Mouse (Mus musculus) CH12.LX (cell line): ENCODE measurements around the gene Slc5a11. TPM values are rescaled to one million over a fixed set of nuclear protein-coding genes. Genes with fewer than 3 reads are reported as not detected.

Source experiments
- DNase-seq: peaks from one replicate; pipeline ENCODE4 v3.0.0-alpha.2; 2013; ENCODE audit errors: extremely low read depth
- H3K27ac ChIP-seq: 2 replicates; pipeline ENCODE4 v1.5.1; 2012; ENCODE audit warnings: low read depth, mild to moderate bottlenecking, control low read depth, moderate library complexity; ENCODE audit not compliant: insufficient read depth
- H3K27me3 ChIP-seq: replicated peaks from 2 replicates; pipeline ENCODE3; 2012; ENCODE audit warnings: inconsistent platforms
- H3K36me3 ChIP-seq, 2 experiments: replicated peaks in 1 of 2; 2 replicates each; pipeline versions ENCODE3 to v1.6.1; 2012; ENCODE audit warnings: inconsistent platforms in 1 of 2, low read length in 1 of 2, mild to moderate bottlenecking in 1 of 2, mixed read lengths in 1 of 2, moderate library complexity in 1 of 2; ENCODE audit not compliant: control insufficient read depth in 1 of 2, insufficient read depth in 1 of 2
- H3K4me1 ChIP-seq, 2 experiments: 2 replicates each; pipeline ENCODE4 v1.6.1; 2012; ENCODE audit warnings: inconsistent platforms in 1 of 2, moderate library complexity in 1 of 2; ENCODE audit not compliant: insufficient read depth in 2 of 2, control insufficient read depth in 1 of 2
- H3K4me2 ChIP-seq: 2 replicates; pipeline ENCODE4 v1.6.1; 2012; ENCODE audit warnings: low read depth, mild to moderate bottlenecking, control low read depth; ENCODE audit not compliant: poor library complexity, insufficient read depth, severe bottlenecking
- H3K4me3 ChIP-seq, 3 experiments: fragments of 150-350 bp in 1 of 3; sonication (generic) in 1 of 3; replicated peaks in 1 of 3; 2 replicates each; pipeline versions ENCODE3 to v1.5.1; 2011 to 2012; ENCODE audit warnings: low read depth in 2 of 3, low read length in 2 of 3, mild to moderate bottlenecking in 2 of 3, moderate library complexity in 2 of 3, control low read depth in 1 of 3, improper control_type of control experiment in 1 of 3, inconsistent platforms in 1 of 3, mixed read lengths in 1 of 3; ENCODE audit not compliant: poor library complexity in 1 of 3
- H3K79me2 ChIP-seq: replicated peaks from 2 replicates; pipeline ENCODE4 v1.6.1; 2012; ENCODE audit warnings: mild to moderate bottlenecking, moderate library complexity; ENCODE audit not compliant: control insufficient read depth, poor library complexity, insufficient read depth, severe bottlenecking; ENCODE audit errors: extremely low read depth
- H3K9ac ChIP-seq: 2 replicates; pipeline ENCODE4 v1.6.1; 2012; ENCODE audit warnings: low read depth, mild to moderate bottlenecking, control low read depth, moderate library complexity; ENCODE audit not compliant: insufficient read depth
- H3K9me3 ChIP-seq: replicated peaks from 2 replicates; pipeline ENCODE3; 2012; ENCODE audit warnings: low read length, inconsistent platforms, mixed read lengths
- BHLHE40 ChIP-seq: IDR thresholded peaks from 2 replicates; pipeline ENCODE4 v1.6.1; 2011; ENCODE audit warnings: mild to moderate bottlenecking, low read depth, low read length, improper control_type of control experiment
- CHD1 ChIP-seq: IDR thresholded peaks from 2 replicates; pipeline ENCODE4 v1.6.1; 2012; ENCODE audit warnings: low read depth, low read length, improper control_type of control experiment, inconsistent platforms
- CTCF ChIP-seq, 2 experiments: IDR thresholded peaks in 1 of 2; conservative IDR thresholded peaks in 1 of 2; 2 replicates each; pipeline ENCODE4 v1.5.1; 2011 to 2012; ENCODE audit warnings: low read depth in 2 of 2, low read length in 2 of 2, improper control_type of control experiment in 1 of 2, inconsistent platforms in 1 of 2, mild to moderate bottlenecking in 1 of 2, moderate library complexity in 1 of 2
- EP300 ChIP-seq: IDR thresholded peaks from 2 replicates; pipeline ENCODE4 v1.6.1; 2011; ENCODE audit warnings: low read length, improper control_type of control experiment
- HCFC1 ChIP-seq: IDR thresholded peaks from 2 replicates; pipeline ENCODE4 v1.6.1; 2012; ENCODE audit warnings: low read depth, mild to moderate bottlenecking, inconsistent platforms, low read length, improper control_type of control experiment
- IRF4 ChIP-seq: IDR thresholded peaks from 2 replicates; pipeline ENCODE4 v1.6.1; 2014; ENCODE audit warnings: low read depth, mild to moderate bottlenecking, inconsistent platforms, low read length, improper control_type of control experiment
- MAX ChIP-seq: IDR thresholded peaks from 2 replicates; pipeline ENCODE4 v1.6.1; 2011; ENCODE audit warnings: low read length, improper control_type of control experiment
- MEF2A ChIP-seq: IDR thresholded peaks from 2 replicates; pipeline ENCODE4 v1.6.1; 2014; ENCODE audit warnings: low read depth, mild to moderate bottlenecking, inconsistent platforms, low read length, improper control_type of control experiment, borderline replicate concordance
- MXI1 ChIP-seq: IDR thresholded peaks from 2 replicates; pipeline ENCODE4 v1.6.1; 2011; ENCODE audit warnings: mild to moderate bottlenecking, low read depth, low read length, improper control_type of control experiment
- PAX5 ChIP-seq: IDR thresholded peaks from 2 replicates; pipeline ENCODE4 v1.6.1; 2012; ENCODE audit warnings: low read length, inconsistent platforms, mixed read lengths
- POLR2AphosphoS2 ChIP-seq: IDR thresholded peaks from 2 replicates; pipeline ENCODE4 v1.6.1; 2011; ENCODE audit warnings: low read depth, low read length, improper control_type of control experiment
- RCOR1 ChIP-seq: conservative IDR thresholded peaks from 2 replicates; pipeline ENCODE4 v1.6.1; 2012; ENCODE audit warnings: low read depth, mild to moderate bottlenecking, inconsistent platforms, low read length, improper control_type of control experiment
- TCF12 ChIP-seq: IDR thresholded peaks from 2 replicates; pipeline ENCODE4 v1.6.1; 2014; ENCODE audit warnings: low read depth, mild to moderate bottlenecking, inconsistent platforms, low read length, improper control_type of control experiment
- UBTF ChIP-seq: IDR thresholded peaks from 2 replicates; pipeline ENCODE4 v1.6.1; 2012; ENCODE audit warnings: low read depth, mild to moderate bottlenecking, inconsistent platforms, low read length, improper control_type of control experiment, moderate library complexity
- USF1 ChIP-seq: IDR thresholded peaks from 2 replicates; pipeline ENCODE4 v1.6.1; 2014; ENCODE audit warnings: low read depth, mild to moderate bottlenecking, inconsistent platforms, low read length, improper control_type of control experiment
- ZC3H11A ChIP-seq: IDR thresholded peaks from 2 replicates; pipeline ENCODE4 v1.6.1; 2012; ENCODE audit warnings: low read depth, mild to moderate bottlenecking, inconsistent platforms, low read length, improper control_type of control experiment
- ZKSCAN1 ChIP-seq: IDR thresholded peaks from 2 replicates; pipeline ENCODE4 v1.6.1; 2012; ENCODE audit warnings: low read depth, inconsistent platforms, low read length, improper control_type of control experiment, borderline replicate concordance
- dilution Hi-C: fragments of 300-500 bp; cut with MboI; formaldehyde crosslinking; loops from 2 replicates; pipeline ENCODE4 v1.14.3; 2020; ENCODE audit warnings: low sequenced_read_pairs; ENCODE audit not compliant: extremely low pct_unique_long_range_greater_than_20kb, extremely low pct_ligation_motif_present
- in situ Hi-C: fragments of 300-500 bp; cut with MboI; formaldehyde crosslinking; loops from 3 replicates; pipeline ENCODE4 v1.14.3; 2019; ENCODE audit warnings: low sequenced_read_pairs, low pct_ligation_motif_present, low pct_unique_long_range_greater_than_20kb, mixed read lengths
- polyA plus RNA-seq: library from polyadenylated mRNA; unstranded; fragments of >175 nt; gene quantifications from 2 replicates; pipeline ENCODE4 v1.2.1, GENCODE M21; 2012; ENCODE audit warnings: low read depth; ENCODE audit not compliant: insufficient read length
- total RNA-seq, 2 experiments: library from RNA; depleted of rRNA; stranded (reverse); fragments of 300-350 nt in 1 of 2; fragments of >200 nt in 1 of 2; gene quantifications; 2 replicates each; pipeline ENCODE4 v1.2.3; 2012 to 2014

Gene Slc5a11
- total and polyA plus RNA-seq, 3 experiments, result 0.38 to 1.3 (median 1.2) TPM

DNA sequence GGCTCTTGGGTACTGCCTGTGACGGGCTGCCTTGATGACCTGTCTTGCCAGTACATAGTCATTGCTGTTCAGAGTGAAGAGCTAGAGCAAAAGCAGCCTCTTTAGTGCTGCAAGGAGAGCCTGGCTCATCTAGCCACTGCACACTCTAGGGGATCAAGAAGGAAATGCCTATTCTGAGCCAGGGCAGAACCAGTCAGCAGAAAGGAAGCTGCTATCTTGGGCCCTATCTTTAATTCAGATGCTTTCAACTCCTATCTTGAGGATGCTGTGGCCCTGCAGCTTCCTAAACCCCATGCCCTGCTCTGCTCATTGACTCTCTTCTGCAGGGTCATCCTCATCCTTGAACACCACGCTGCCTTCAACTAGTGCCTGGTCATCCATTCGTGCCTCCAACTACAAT lies 26.1 kb upstream of the Slc5a11 start:
- Histone ChIP-seq H3K9ac (no peak overlapping the region), H3K27ac (peak overlapping the region; percentile 11; the same call in 1 of the 2 replicates), H3K4me1 (peaks cover 18 to 49% of the 10 kb centered on the region in 2 experiments), H3K4me2 (no peak overlapping the region), H3K27me3 (no peaks in the 10 kb centered on the region), H3K36me3 (peaks cover 85 to 96% of the 10 kb centered on the region in 2 experiments), H3K9me3 (no peaks in the 10 kb centered on the region)
- dilution Hi-C loops, result no loop called here
- in situ Hi-C loops, result loop anchor here (25.0 kb wide), 1 partner anchor 176 kb away; no protein-coding TSS in a partner anchor
- no peak for TF ChIP-seq RCOR1
- no peak for TF ChIP-seq CTCF (conservative IDR thresholded peaks at IDR 0.05 in 1 of 2, IDR thresholded peaks at IDR 0.05 in 1 of 2; ENCODE audit: low read depth in 2 of 2, low read length in 2 of 2)
- TF ChIP-seq MAX, result no peak
- no peak for TF ChIP-seq PAX5
- TF ChIP-seq EP300, result no peak
- TF ChIP-seq HCFC1, result no peak
- no peak for TF ChIP-seq BHLHE40
- no peak for TF ChIP-seq ZKSCAN1
- no peak for TF ChIP-seq UBTF
- no peak for TF ChIP-seq POLR2AphosphoS2
- TF ChIP-seq ZC3H11A, result no peak
- TF ChIP-seq TCF12, result no peak
- no peak for TF ChIP-seq USF1
- TF ChIP-seq, all 38 proteins: peak for 0
- DNase-seq, result peak; percentile 33
- no peak overlapping the region for H3K4me3 ChIP-seq
- H3K79me2 ChIP-seq, result no peaks in the 10 kb centered on the region

GRCm38 (mm10) chr7:123189762-123190161 lies 24.8 kb upstream of the Slc5a11 start:
- H3K36me3 ChIP-seq, result peaks cover 77 to 93% of the 10 kb centered on the region in 2 experiments
- no peaks in the 10 kb centered on the region for H3K27me3 ChIP-seq
- H3K4me2 ChIP-seq, result no peak overlapping the region
- H3K4me1 ChIP-seq, result peaks cover 18 to 49% of the 10 kb centered on the region in 2 experiments
- H3K9me3 ChIP-seq, result no peaks in the 10 kb centered on the region
- H3K27ac ChIP-seq, result no peak overlapping the region
- in situ Hi-C loops (loop anchor here (25.0 kb wide), 1 partner anchor 177 kb away; no protein-coding TSS in a partner anchor), dilution Hi-C loops (no loop called here)
- no peak overlapping the region for H3K4me3 ChIP-seq
- peak; percentile 58 for DNase-seq
- H3K79me2 ChIP-seq, result no peaks in the 10 kb centered on the region
- H3K9ac ChIP-seq, result no peak overlapping the region
- TF ChIP-seq MEF2A, result peak; percentile 65; the same call in 1 of the 2 replicates
- 0 out of 2 replicates have a peak, but pooled peaks have one; percentile 51 for TF ChIP-seq CHD1
- TF ChIP-seq MXI1, result no peak
- TF ChIP-seq IRF4, result peak; percentile 73
- TF ChIP-seq EP300, result peak; percentile 72
